Mouse (Mus musculus) left cerebral cortex, adult 11 months (tissue): ENCODE measurements around the gene Sun2.

Source experiments
- DNase-seq: peaks from one replicate; pipeline ENCODE4 v3.0.0; 2022; ENCODE audit warnings: low spot score

Gene Sun2

GRCm38 (mm10) chr15:79686046-79686869 is 56.1 kb downstream of the Sun2 start:
- no peak for DNase-seq

- DNase-seq = no peak
Observed at GRCm38 (mm10) chr15:79685141-79685641, 57.1 kb downstream of the Sun2 start.

- DNase-seq = no peak
Observed at GRCm38 (mm10) chr15:79684616-79685015, 57.7 kb downstream of the Sun2 start.

- no peak for DNase-seq
Observed at GRCm38 (mm10) chr15:79683707-79684465, 58.5 kb downstream of the Sun2 start.

- DNase-seq = no peak
Observed at GRCm38 (mm10) chr15:79683146-79683545, 59.2 kb downstream of the Sun2 start.

- DNase-seq = no peak
Observed at GRCm38 (mm10) chr15:79681973-79682372, 60.4 kb downstream of the Sun2 start.

- DNase-seq = no peak
Observed at GRCm38 (mm10) chr15:79677936-79678335, 64.4 kb downstream of the Sun2 start.
